Mouse (Mus musculus) midbrain, embryonic 11.5 days (tissue): ENCODE data around the gene Stk31. TPM values are rescaled to one million over a fixed set of nuclear protein-coding genes. Genes with fewer than 3 reads are reported as not detected.
A peak's percentile ranks its signal among the peaks of the same experiment; 100 is the strongest.

Experiments
- ATAC-seq: fragments of 200-750 bp; cut with Nextera tagmentation; 2 replicates; pipeline ENCODE4 v1.8.0; 2017; ENCODE audit warnings: moderate TSS enrichment, moderate library complexity; ENCODE audit not compliant: low FRiP score
- DNase-seq: peaks from one replicate; pipeline ENCODE4 v3.0.0; 2015; ENCODE audit warnings: low spot score; ENCODE audit errors: missing footprints
- H3K27ac ChIP-seq: fragments of 300-500 bp; sonication (generic); 2 replicates; pipeline ENCODE4 v1.5.1; 2014; ENCODE audit warnings: low read depth, low read length
- H3K27me3 ChIP-seq: fragments of 300-500 bp; sonication (generic); 2 replicates; pipeline ENCODE4 v1.6.1; 2014; ENCODE audit warnings: mild to moderate bottlenecking, low read length, moderate library complexity, mixed read lengths; ENCODE audit not compliant: control insufficient read depth, insufficient read depth
- H3K36me3 ChIP-seq: fragments of 300-500 bp; sonication (generic); 2 replicates; pipeline ENCODE4 v1.6.1; 2014; ENCODE audit warnings: mild to moderate bottlenecking, low read length, moderate library complexity, mixed read lengths; ENCODE audit not compliant: control insufficient read depth, insufficient read depth
- H3K4me1 ChIP-seq: fragments of 300-500 bp; sonication (generic); 2 replicates; pipeline ENCODE4 v1.6.1; 2014; ENCODE audit warnings: low read length; ENCODE audit not compliant: control insufficient read depth, insufficient read depth
- H3K4me2 ChIP-seq: fragments of 300-500 bp; sonication (generic); 2 replicates; pipeline ENCODE4 v1.6.1; 2014; ENCODE audit warnings: mild to moderate bottlenecking, moderate library complexity
- H3K4me3 ChIP-seq: fragments of 300-500 bp; sonication (generic); 2 replicates; pipeline ENCODE4 v1.5.1; 2014; ENCODE audit warnings: low read depth, low read length
- H3K9ac ChIP-seq: fragments of 300-500 bp; sonication (generic); 2 replicates; pipeline ENCODE4 v1.6.1; 2014; ENCODE audit warnings: low read length
- H3K9me3 ChIP-seq: fragments of 300-500 bp; sonication (generic); 2 replicates; pipeline ENCODE4 v1.6.1; 2016; ENCODE audit warnings: low read length; ENCODE audit not compliant: control insufficient read depth
- WGBS: fragments of 180-500 bp; shearing (Covaris S2); extraction: QIAGEN DNeasy Blood & Tissue Kit; methylation state at CpG from one replicate; pipeline ENCODE4 v1.1.7; 2014; 5-methylcytosine and 5-hydroxymethylcytosine counted together
- polyA plus RNA-seq: library from polyadenylated mRNA; unstranded; fragments of >200 nt; fragmentation: Nextera tagmentation; extraction: Ambion mirVana; gene quantifications from 2 replicates; pipeline ENCODE4 v1.2.1, GENCODE M21; 2014

Stk31 gene
- polyA plus RNA-seq, 1 experiment from 2014 or later = 0.05 TPM

- no peak overlapping the region for H3K4me3 ChIP-seq
- 94% methylated on average over 10 of the region's 10 CpGs for WGBS
- no peaks in the 10 kb centered on the region for H3K36me3 ChIP-seq
- no peak overlapping the region for H3K9ac ChIP-seq
- H3K4me1 ChIP-seq = no peaks in the 10 kb centered on the region
- H3K27me3 ChIP-seq = no peaks in the 10 kb centered on the region
- no peak overlapping the region for H3K27ac ChIP-seq
- DNase-seq = no peak
- no peak overlapping the region for H3K4me2 ChIP-seq
- no peaks in the 10 kb centered on the region for H3K9me3 ChIP-seq
- no peak for ATAC-seq
These were observed 96.1 kb downstream of the Stk31 start for GRCm38 (mm10) chr6:49491526-49491925.

- WGBS = 11% methylated on average over 6 of the region's 6 CpGs
These were observed 123.6 kb downstream of the Stk31 start for GRCm38 (mm10) chr6:49519053-49519452.

More at GRCm38 (mm10) chr6:49519053-49519452, 123.6 kb downstream of the Stk31 start:
- H3K27me3 ChIP-seq = no peaks in the 10 kb centered on the region
- ATAC-seq (no peak), DNase-seq (peak; percentile 95)
- no peak overlapping the region for H3K9ac ChIP-seq
- H3K9me3 ChIP-seq = no peaks in the 10 kb centered on the region
- H3K36me3 ChIP-seq = no peaks in the 10 kb centered on the region
- H3K4me1 ChIP-seq = no peaks in the 10 kb centered on the region
- H3K27ac ChIP-seq = no peak overlapping the region
- no peak overlapping the region for H3K4me2 ChIP-seq
- H3K4me3 ChIP-seq = no peak overlapping the region

Other genes starting within 250 kb of the Stk31 start
- gene Igf2bp3, start 180.6 kb upstream of the Stk31 start, polyA plus RNA-seq = 145 and 155 TPM in 2 replicates
- 57.6 and 61.2 TPM in 2 replicates for gene Tra2a, start 131.6 kb upstream of the Stk31 start, polyA plus RNA-seq
- 6.4 and 7.6 TPM in 2 replicates for gene Ccdc126, start 76.3 kb upstream of the Stk31 start, polyA plus RNA-seq
- gene Fam221a, start 27.9 kb upstream of the Stk31 start, polyA plus RNA-seq = 5.0 and 6.0 TPM in 2 replicates